Mouse (Mus musculus): ENCODE data around the gene Hist1h3f.

- TF ChIP-seq CTCF (IDR thresholded peaks at IDR 0.05; ENCODE audit: insufficient read depth, low read length) (no peak), POLR2A (IDR thresholded peaks at IDR 0.05; ENCODE audit: borderline replicate concordance, extremely low read depth, low read depth, low read length) (no peak)
Observed at GRCm38 (mm10) chr13:23523976-23524375, 19.9 kb upstream of the Hist1h3f start.
